Mouse (Mus musculus): ENCODE measurements around the gene Ap3b1. TPM values are rescaled to one million over a fixed set of nuclear protein-coding genes. Genes with fewer than 3 reads are reported as not detected.

Ap3b1 gene
- polyA plus RNA-seq, 1 experiment from 2014 or later: 29.4 TPM

Small RNAs within 50 kb of the gene (microRNA-seq; reads per million reads assigned to microRNA genes)
- not detected for gene Gm25109

Other genes starting within 250 kb of the Ap3b1 start
- gene Scamp1, start 73.1 kb upstream of the Ap3b1 start, polyA plus RNA-seq (2015; fragmentation: Nextera tagmentation; extraction: Ambion mirVana): 111 and 130 TPM in 2 replicates